Mouse (Mus musculus) erythroblast, embryonic 14.5 days (primary cell): ENCODE measurements around the gene Olfr849.

ENCODE experiments used
- GATA1 ChIP-seq: IDR thresholded peaks from 2 replicates; pipeline ENCODE4 v1.6.1; 2012; ENCODE audit warnings: low read length, inconsistent platforms, mixed read lengths
- TAL1 ChIP-seq: IDR thresholded peaks from 3 replicates; pipeline ENCODE4 v1.6.1; 2012; ENCODE audit warnings: low read length, inconsistent platforms, mixed read lengths

DNA sequence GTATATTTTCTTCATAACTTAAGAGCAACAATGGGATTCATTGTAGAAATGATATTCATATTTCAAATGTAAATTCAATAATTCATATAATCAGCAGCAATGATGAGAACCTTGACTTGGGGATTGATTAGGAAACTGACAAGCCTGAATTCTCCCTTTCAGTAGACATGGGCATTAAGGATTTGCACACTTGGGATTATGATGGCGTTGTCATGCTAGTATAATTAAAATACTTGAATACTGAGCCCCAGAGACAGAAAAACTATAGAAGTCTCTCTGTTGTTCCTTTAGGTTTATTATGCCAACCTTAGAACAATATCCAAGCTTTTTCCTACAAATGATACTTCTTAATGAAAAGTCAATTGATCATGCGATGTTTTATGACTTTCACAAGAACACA lies at the start of gene Olfr849:
- no peak for TF ChIP-seq TAL1
- TF ChIP-seq GATA1: no peak
